Mouse (Mus musculus): ENCODE data around the gene Pde4b. TPM values are rescaled to one million over a fixed set of nuclear protein-coding genes. Genes with fewer than 3 reads are reported as not detected.

Gene Pde4b
- total RNA-seq, 1 experiment from 2014 or later = 10.2 TPM

Other genes with a start within 250 kb of the Pde4b start
- gene B020004J07Rik, start 243.5 kb upstream of the Pde4b start, total RNA-seq (2021) = not detected in 2 replicates
- not detected in 2 replicates for gene C130073F10Rik, start 193.8 kb upstream of the Pde4b start, total RNA-seq (2021)
- not detected in 2 replicates for gene Gm12800, start 178.4 kb upstream of the Pde4b start, total RNA-seq (2021)
- not detected in 2 replicates for gene Gm12794, start 147.1 kb upstream of the Pde4b start, total RNA-seq (2021)
- gene Gm12790, start 106.5 kb upstream of the Pde4b start, total RNA-seq (2021) = not detected in 2 replicates
- not detected in 2 replicates for gene Gm12789, start 100.9 kb upstream of the Pde4b start, total RNA-seq (2021)